Mouse (Mus musculus) neutrophil, adult 5-6 weeks (primary cell): ENCODE measurements around the gene Slc23a2. TPM values are rescaled to one million over a fixed set of nuclear protein-coding genes. Genes with fewer than 3 reads are reported as not detected.

Experiments used
- ATAC-seq: fragments of 151-379, 151-347 bp; 2 replicates; pipeline ENCODE4 v1.8.0; 2017; ENCODE audit warnings: mild to moderate bottlenecking, moderate TSS enrichment; ENCODE audit not compliant: insufficient number of reproducible peaks, poor library complexity, low FRiP score, severe bottlenecking; ENCODE audit errors: extremely low read depth
- total RNA-seq: library from RNA; stranded (forward); fragments of 200-1000 nt; gene quantifications from 2 replicates; pipeline ENCODE4 v1.2.3, GENCODE M21; 2017

The Slc23a2 gene
- total RNA-seq, 1 experiment from 2014 or later: 16.5 TPM

DNA sequence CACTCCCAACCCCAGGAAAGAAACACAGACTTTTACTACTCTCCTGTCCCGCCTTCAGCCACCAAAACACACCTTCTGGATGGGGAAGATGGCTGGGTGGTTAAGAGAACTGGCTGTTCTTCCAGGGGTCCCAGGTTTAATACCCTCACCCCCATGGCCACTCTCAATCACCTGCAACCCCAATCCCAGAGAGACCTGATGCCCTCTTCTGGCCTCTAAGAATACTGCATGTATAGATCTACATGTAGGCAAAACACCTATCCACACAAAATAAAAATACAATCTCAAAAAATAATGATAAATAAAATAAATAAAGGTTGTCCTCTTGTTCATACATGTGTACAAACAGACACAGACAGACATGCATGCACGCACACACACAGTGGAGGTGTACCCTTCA, 5.8 kb downstream of the Slc23a2 start:
- 0 out of 2 replicates have a peak, but pooled peaks have one; percentile 27 for ATAC-seq

DNA sequence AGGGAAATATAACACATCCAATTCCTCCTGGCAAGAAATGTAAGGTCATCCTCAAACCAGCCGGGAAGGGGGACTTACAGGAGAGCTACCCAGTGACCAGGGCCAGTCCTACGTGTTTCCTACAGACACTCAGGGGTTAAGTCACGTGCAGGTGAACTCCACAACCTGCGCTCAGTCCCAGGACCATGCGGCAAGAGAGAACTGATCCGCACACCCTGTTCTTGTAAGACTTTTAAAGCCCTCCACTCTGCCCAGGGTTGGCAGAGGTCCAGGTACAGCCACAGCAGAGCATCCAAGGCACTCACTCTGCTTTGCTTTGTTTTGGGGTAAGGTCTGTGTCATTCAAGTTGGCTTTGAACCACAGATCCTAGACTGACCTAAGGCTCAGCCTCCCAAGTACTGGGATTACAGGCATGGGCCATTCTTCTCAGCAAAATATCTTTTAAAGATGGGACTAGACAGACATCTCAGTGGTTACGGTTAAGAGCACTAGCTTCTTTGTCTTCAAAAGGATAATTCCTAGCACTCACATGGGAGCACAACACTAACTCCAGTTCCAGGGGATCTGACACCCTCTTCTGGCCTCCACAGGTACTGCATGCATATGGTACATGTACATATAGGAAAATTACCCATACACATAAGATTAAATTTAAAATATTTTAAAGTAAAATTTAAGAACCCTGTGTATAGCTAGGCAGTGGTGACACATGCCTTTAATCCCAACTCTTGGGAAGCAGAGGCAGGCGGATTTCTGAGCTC, 8.9 kb downstream of the Slc23a2 start:
- ATAC-seq: no peak

GRCm38 (mm10) chr2:132134758-132135157, 10.2 kb downstream of the Slc23a2 start:
- no peak for ATAC-seq

DNA sequence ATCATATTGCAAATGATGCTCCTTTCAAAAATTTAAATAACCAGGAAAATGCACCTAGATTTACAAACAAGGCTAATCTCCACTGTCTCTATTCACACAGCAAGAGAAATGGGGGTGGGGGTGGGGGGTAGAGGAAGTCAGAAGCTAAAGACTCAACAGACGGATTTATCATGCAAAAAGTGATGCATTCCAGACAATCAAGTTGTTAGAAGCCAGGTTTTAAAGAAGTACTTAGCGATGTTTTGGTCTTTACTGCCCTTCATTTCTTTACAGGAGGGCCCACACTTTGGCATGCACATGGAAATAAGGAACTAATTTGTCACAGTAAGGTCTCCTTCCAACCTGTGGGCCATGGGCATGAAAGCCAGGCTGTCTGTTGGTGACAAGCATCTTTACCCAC, 11.5 kb downstream of the Slc23a2 start:
- no peak for ATAC-seq

DNA sequence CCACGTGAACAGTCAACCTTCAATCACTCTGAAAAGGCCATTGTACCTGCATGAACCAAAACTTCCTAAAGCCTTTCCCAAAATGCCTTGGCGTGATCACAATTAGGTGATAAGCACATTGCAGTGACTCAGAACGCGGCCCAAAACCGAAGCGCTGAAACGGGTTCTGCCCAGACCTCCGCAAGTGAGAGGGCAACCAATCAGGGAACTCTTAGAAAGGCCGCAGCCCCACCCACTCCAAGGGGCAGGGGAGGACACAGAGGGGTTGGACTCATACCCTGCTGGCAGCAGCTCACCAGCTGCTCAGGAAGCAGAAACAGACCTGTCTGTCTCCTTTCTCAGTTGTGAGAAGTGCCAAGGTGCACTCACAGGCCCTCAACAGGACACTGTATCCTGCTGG, 13.6 kb downstream of the Slc23a2 start:
- ATAC-seq: peak; percentile 61

DNA sequence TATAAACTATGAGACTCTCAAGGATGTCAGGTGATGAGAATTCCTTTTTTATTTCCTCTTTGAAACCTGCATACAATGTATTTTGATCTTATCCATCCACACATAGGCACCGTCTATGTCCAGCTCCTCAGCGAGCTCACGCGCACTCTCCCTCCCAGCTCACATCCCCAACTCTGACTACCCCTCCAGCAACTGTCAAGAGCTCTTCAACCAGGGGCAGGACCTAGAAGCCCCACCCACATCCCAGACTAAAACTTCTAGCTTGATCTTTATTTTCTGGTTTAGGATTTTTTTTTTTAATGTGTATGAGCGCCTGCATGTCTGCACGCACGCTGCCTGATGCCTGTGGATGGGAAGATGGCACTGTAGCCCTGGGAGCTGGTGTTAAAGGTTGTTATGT, 14.9 kb downstream of the Slc23a2 start:
- ATAC-seq: no peak

DNA sequence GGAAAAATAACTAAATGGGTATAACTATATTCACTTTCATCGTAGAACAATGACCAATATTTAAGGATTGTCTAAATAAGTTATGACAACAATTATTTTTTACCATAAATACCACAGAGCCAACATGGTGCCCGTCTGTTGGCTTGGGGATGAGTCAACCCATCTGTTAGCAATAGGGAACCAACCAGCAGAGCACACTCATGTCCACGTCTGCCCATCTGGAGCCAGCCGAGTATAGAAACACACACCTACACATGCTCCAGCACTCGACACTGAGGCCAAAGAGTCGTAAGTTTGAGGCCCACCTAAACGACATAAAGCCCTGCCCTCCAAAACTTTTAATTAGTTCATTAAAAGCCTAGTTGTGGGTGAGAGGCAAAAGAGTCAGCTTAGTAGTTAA, 15.7 kb downstream of the Slc23a2 start:
- no peak for ATAC-seq

DNA sequence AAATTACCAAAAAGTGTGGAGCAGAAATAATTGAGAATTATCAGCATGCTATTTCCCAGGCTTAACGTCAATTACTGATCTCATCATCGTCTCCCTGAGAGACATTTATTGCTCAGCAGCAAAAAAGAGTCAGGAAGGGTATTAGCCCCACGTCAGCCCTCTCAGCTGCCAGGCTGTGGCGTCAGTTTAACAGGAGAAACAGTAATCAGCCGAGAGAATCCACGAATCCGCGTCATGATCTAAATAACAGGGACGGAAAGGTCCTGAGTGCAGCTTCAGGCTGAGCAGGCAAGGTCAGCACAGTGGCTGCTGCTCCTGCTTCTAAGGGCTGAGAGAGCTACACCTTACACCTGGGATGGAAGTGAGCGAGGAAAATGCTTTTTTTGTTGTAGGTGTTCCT, 17.0 kb downstream of the Slc23a2 start:
- no peak for ATAC-seq

DNA sequence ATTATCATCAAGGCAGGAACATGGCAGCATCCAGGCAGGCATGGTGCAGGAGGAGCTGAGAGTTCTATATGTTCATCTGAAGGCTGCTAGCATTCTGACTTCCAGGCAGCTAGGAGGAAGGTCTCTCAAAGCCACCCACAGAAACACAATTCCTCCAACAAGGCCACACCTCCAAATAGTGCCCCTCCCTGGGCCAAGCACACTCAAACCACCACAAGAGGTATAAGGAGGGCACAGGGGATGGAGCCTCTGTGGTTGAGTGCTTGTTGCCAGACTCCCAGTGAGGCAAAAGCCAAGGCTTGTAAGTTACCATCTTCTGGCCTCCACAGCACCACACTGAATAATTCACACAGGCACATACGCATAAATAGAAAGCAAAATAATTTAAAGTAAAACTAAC, 18.6 kb downstream of the Slc23a2 start:
- ATAC-seq: no peak

- ATAC-seq: no peak
Measured at GRCm38 (mm10) chr2:132123063-132123462, 21.8 kb downstream of the Slc23a2 start.

GRCm38 (mm10) chr2:132121050-132121449, 23.9 kb downstream of the Slc23a2 start:
- ATAC-seq: no peak

DNA sequence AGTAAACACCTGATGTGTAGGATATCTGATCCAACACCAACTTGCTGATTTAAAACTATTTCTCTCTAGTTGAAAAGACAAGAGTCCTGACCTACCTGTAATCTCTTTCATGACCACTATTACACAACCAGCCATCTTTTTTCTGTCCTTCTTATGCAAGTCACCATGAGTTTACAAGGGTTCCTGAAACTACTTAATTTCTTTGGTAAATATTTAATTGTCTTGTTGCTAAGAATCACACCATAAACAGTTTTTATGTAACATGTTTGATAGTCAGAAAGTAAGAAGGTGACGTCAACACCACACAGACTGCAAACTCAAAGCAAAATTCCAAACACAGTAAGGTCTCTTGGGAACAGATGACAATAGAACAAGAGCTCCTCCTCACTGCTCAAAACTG, 26.3 kb downstream of the Slc23a2 start:
- ATAC-seq: no peak

DNA sequence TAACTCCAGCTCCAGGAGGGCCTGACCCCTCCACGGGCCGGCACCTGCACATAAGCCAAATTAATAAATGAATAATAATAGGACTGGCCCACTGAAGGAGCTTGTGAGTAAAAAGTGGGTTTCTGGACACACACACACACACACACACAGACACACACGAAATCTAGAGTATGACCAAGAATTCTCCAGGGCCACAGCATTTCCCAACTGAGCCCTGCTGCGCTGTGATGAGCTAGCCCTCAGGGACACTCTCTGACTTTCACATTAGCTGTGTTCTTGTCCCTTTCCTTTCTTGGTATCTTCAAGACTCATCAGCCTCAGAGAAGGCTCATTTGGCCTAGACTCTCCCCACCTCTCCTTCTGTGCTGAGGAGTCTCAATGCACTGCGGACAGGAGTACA, 29.0 kb downstream of the Slc23a2 start:
- no peak for ATAC-seq

DNA sequence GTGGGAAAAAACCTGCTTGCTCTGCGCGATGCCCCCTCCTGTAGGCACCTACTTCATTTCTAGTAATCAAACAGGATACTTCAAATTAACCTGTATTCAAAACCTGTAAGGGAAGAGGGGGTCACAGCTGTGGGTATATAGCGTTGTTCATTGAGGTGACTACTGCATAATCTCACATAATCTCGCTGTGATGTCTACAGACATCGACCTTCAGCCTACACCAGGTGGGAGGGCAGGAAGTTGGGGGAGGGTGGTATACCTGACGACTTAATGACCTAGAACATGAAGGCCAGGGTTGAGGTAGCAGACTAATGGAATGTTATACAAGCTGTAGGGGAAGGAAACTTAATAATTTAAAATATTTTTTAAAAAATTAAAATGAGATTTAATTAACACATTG, 29.6 kb downstream of the Slc23a2 start:
- no peak for ATAC-seq

- ATAC-seq: peak; percentile 42; the same call in 1 of the 2 replicates
Measured at GRCm38 (mm10) chr2:132113962-132114759, 30.7 kb downstream of the Slc23a2 start.

DNA sequence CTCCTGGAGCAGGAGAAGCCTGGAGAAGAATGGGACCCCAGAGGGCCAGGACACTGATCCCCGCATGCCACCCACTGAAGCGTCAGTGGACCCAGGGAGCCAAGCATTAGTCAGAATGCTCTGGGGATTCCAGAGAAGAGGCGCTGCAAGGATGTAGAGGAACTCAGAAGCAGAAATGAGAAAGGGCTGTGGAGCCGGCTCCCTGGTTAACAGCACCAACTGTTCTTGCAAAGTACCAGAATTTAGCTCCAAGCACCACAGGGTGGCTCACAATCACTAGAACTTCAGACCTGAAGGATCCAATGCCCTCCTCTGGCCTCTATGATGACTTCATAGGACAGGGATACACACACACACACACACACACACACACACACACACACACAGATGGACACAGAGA, 32.6 kb downstream of the Slc23a2 start:
- no peak for ATAC-seq

- no peak for ATAC-seq
Measured at GRCm38 (mm10) chr2:132111905-132112304, 33.0 kb downstream of the Slc23a2 start.

DNA sequence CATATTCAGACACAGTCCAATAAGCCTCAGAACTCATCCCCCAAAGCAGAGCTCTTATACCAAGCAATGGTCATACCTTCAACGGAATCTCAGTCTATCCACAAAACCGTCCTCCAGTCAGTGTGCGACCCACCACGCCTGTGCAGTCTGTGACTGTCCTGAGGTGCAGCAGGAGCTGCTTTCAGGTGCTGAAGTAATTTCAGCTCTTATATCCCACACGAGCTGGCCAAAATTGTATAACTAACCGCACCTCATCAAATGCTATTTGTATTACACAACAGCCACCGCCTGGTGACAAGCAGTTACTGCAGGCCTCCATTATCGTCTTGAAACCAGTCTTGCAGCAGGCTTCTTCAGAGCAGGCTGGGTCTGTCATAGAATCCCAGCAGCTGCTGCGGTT, 33.6 kb downstream of the Slc23a2 start:
- peak; percentile 78 for ATAC-seq

DNA sequence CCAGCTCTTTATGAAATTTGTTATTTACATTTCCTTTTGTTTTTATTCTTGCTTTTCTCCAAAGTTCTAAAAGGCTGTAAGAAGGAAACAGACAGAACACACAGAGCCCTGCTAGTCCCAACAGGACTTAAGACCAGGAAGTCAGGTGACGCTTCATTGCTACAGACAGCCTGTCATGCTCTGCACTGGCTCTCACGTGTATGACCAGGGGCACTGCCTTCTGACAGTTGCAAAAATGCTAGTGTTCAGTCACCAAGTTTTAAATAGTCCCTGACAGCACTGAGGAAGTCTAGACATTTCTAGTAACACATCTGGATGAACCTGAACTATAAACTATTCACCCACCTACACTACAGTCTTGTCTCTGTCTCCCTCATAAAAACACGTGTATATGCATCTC, 34.2 kb downstream of the Slc23a2 start:
- peak; percentile 67; the same call in 1 of the 2 replicates for ATAC-seq

- ATAC-seq: no peak
Measured at GRCm38 (mm10) chr2:132108988-132109387, 35.9 kb downstream of the Slc23a2 start.
